Mouse (Mus musculus): ENCODE results near the gene Gm8906. TPM values are rescaled to one million over a fixed set of nuclear protein-coding genes. Genes with fewer than 3 reads are reported as not detected.
"Not testable (repeated sequence)": the region's sequence is repeated elsewhere in the genome, so short reads cannot be mapped to it uniquely, and the experiment has no call there.

Gene Gm8906
- polyA plus RNA-seq (2016; fragmentation: Nextera tagmentation; extraction: Ambion mirVana) = not detected in 2 replicates

- H3K4me2 ChIP-seq (replicated peaks); H3K36me3 ChIP-seq; ATAC-seq (ENCODE audit: low FRiP score); H3K9ac ChIP-seq; H3K4me3 ChIP-seq; H3K27me3 ChIP-seq; H3K27ac ChIP-seq; H3K4me1 ChIP-seq; H3K9me3 ChIP-seq (replicated peaks): not testable (repeated sequence)
- WGBS = 55% methylated on average over 2 of the region's 3 CpGs
Measured at GRCm38 (mm10) chr5:11502385-11502784, at the start of gene Gm8906. Gene Gm8906, plus strand, starts transcription at chr5:11502685.

Other genes with a start within 250 kb of the Gm8906 start
- not detected in 2 replicates for gene Gm8890, start 246.7 kb upstream of the Gm8906 start, polyA plus RNA-seq (2016; fragmentation: Nextera tagmentation; extraction: Ambion mirVana)
- gene Speer1, start 161.2 kb upstream of the Gm8906 start, polyA plus RNA-seq (2016; fragmentation: Nextera tagmentation; extraction: Ambion mirVana) = not detected in 2 replicates
- not detected in 2 replicates for gene Gm8897, start 86.3 kb upstream of the Gm8906 start, polyA plus RNA-seq (2016; fragmentation: Nextera tagmentation; extraction: Ambion mirVana)
- not detected in 2 replicates for gene Gm6460, start 92.2 kb downstream of the Gm8906 start, polyA plus RNA-seq (2016; fragmentation: Nextera tagmentation; extraction: Ambion mirVana)
- not detected in 2 replicates for gene Gm8922, start 179.3 kb downstream of the Gm8906 start, polyA plus RNA-seq (2016; fragmentation: Nextera tagmentation; extraction: Ambion mirVana)

Measured in hindbrain, embryonic 12.5 days (tissue).